Mouse (Mus musculus): ENCODE data around the gene Ldlrad1.

Ldlrad1 gene

GRCm38 (mm10) chr4:107211936-107212335 lies 3.0 kb downstream of the Ldlrad1 start:
- DNase-seq = no peak

DNA sequence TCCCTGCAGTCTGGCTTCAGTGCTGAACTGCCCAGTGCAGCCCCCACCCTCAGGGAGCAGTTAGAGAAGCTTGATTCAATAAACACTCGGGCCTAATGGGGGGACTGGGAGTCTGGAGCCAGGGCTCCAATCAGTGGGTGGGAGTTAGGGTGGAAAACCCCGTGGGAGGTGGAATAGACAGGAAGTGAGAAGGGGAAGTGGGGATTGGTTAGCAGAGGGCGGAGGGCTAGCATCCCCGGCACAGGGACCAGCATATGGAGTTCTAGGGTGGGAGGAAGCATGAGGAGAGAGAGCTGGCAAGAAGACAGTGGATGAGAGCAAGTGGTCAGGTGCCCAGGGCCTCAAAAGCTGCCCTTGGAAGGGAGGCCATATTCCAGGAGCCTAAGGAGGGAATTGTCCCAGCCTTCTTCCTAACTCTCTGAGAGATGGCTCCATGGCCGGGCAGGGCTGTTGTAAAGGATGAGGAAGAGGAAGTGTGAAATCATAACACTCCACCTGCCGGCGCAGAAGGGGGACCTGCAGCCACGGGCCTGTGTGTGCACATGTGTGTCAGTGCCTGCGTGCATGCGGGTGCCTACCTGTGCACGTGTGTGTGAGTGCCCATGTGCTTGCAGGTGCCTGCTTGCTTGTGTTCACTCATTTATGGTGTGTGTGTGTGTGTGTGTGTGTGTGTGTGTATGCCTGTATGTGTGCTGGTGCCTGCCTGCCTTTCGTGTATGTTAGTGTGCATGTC lies 4.5 kb downstream of the Ldlrad1 start:
- DNase-seq = no peak

- no peak for DNase-seq
Measured at GRCm38 (mm10) chr4:107217574-107217973, 8.6 kb downstream of the Ldlrad1 start.

GRCm38 (mm10) chr4:107221524-107221923 lies 12.5 kb downstream of the Ldlrad1 start:
- no peak for DNase-seq

DNA sequence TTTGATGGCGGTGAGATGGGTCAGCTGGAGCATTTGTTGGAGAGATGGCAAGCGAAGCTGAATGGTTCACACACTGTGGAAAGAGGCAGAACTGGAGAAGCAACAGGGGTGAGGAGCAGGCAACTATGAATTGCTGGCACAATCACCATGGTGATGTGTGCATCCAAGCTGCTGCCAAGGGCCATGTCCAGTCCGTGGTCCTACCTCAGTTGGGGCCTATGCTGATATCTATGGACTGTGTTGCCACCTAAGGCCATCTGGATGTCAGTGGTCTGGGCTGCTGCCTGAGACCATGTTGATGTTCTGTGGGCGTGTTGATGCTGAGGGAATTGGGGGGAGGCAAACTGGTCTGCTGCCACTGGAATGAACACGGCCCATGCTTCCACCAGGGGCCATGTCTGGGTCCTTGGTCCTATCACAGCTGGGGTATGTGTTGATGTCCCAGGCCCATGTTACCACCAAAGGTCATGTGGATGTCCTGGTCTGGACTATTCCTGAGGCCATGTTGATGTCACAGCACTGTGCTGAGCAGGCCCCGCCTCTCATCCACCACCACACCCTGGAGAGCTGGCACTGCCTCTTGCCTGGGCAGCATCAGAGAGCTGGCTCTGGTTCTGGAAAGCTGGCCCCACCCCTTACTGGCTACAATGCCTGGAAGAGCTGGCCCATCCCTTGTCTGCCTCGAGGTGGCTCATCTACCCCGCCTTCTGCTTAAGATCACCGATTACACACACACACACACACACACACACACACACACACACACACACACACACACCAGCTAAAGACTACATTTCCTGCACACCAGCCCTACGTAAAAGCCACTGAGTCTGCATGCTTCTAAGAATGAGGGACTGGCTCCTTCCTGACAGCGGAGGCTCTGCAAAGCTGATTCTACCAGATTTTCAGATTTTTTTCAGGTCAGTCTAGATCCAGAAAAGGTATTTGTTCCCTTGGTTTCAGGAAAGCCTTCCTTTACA lies 14.5 kb downstream of the Ldlrad1 start:
- DNase-seq = no peak

DNA sequence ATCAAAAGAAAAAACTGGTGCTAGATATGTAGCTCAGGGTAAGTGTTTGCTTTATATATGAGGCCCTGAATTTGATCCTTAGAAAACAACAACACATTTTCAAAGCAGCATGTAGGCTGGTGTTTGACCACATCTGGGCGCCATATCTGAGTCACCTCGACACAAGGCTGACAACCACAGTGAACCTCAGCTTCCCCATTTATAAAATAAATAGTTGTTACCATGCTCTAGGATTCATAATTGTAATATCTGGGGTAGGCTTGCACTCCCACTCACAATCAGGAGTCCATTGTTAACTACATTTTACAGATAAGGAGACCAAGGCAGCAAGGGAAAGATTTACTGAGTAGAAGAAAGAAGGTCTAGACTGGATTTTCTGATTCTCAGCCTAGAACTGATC lies 17.3 kb downstream of the Ldlrad1 start:
- DNase-seq = no peak

GRCm38 (mm10) chr4:107232219-107232618 lies 23.2 kb downstream of the Ldlrad1 start:
- DNase-seq = no peak

DNA sequence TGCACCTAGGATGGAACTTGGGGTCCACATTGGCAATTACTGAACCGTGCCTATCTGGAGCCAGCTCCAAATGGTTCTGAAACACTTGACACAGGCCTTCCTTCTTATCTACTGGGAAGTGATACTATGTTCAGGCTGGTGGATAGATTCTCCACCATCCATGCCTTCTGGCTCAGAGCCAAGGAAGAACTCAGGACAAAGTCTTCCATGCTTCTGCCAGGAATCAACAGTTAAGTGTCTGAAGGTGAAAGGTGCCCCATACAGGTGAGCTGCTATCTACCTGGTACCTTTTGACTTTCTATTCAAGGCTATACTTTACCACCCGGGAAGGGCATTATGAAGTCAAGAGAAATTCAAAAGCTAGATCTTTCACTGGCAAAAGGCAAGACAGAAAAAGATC lies 29.3 kb downstream of the Ldlrad1 start:
- no peak for DNase-seq

GRCm38 (mm10) chr4:107240196-107240595 lies 31.2 kb downstream of the Ldlrad1 start:
- no peak for DNase-seq

- no peak for DNase-seq
Measured at GRCm38 (mm10) chr4:107243365-107244333, 34.7 kb downstream of the Ldlrad1 start.

DNA sequence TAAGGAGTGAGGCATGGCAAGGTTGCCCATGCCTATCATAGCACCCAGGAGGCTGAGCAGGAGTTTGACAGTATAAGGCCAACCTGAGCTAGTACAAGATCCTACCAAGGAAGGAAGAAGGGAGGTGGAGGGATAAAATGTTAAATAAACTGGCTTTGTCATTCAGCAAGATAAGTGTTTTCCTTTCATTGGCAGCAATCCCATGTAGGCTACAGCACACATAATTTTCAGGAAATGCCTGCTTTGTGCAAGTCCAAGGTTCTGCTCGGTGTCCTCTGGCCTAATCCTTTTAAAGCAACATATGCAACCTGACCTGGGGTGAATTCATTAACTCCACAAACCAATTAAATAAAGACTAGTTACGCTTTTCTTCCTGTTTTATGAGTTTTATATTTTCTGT lies 36.4 kb downstream of the Ldlrad1 start:
- no peak for DNase-seq

- DNase-seq = no peak
Measured at GRCm38 (mm10) chr4:107246040-107246439, 37.1 kb downstream of the Ldlrad1 start.

- DNase-seq = no peak
Measured at GRCm38 (mm10) chr4:107247110-107247509, 38.1 kb downstream of the Ldlrad1 start.

- DNase-seq = no peak
Measured at GRCm38 (mm10) chr4:107248061-107248460, 39.1 kb downstream of the Ldlrad1 start.

DNA sequence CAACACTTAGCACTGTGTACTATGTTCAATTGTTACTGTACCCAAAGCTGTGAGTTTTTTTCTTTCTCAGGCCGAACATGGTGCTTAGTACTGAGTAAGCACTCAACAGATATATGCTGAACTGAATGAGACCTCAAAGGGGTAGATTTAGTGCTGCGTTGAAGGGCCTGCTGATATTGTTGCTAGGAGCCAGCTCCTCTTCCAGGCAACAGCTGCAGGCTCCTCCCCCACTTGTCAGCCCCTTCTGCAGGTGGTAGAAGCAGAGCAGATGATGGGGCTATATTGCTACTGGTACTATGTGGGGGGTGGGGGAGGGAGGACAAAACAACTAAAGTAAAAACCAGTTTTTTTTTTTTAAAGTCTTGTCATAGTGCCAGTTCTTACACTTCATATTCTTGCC lies 40.5 kb downstream of the Ldlrad1 start:
- DNase-seq = no peak

GRCm38 (mm10) chr4:107250494-107250893 lies 41.5 kb downstream of the Ldlrad1 start:
- DNase-seq = peak in 1 of 2 experiments; percentile 15

- peak; percentile 4 to 5 for DNase-seq
Measured at GRCm38 (mm10) chr4:107252522-107252921, 43.5 kb downstream of the Ldlrad1 start.

GRCm38 (mm10) chr4:107253125-107254091 lies 44.4 kb downstream of the Ldlrad1 start, which contains the start of the genes Lrrc42 and Hspb11:
Gene Lrrc42 (minus strand): TSS chr4:107253532.
Gene Hspb11 (plus strand): TSS chr4:107253593.
- DNase-seq = peak; percentile 93 to 96

- DNase-seq = no peak
Measured at GRCm38 (mm10) chr4:107254414-107254813, 45.4 kb downstream of the Ldlrad1 start.

GRCm38 (mm10) chr4:107260001-107260400 lies 51.0 kb downstream of the Ldlrad1 start:
- DNase-seq = peak in 1 of 2 experiments; percentile 7

Data from spleen, adult 18-20 months (tissue).